Mouse (Mus musculus): ENCODE results near the gene Mefv.
"Not testable (repeated sequence)": the region's sequence is repeated elsewhere in the genome, so short reads cannot be mapped to it uniquely, and the experiment has no call there.

The Mefv gene

GRCm38 (mm10) chr16:3717980-3718379, at the start of gene Mefv:
Mefv (minus strand) TSS chr16:3718097.
- DNase-seq, result no peak

- DNase-seq, result no peak
Measured at GRCm38 (mm10) chr16:3748976-3749375, 31.1 kb upstream of the Mefv start.

- no peak for DNase-seq
Measured at GRCm38 (mm10) chr16:3745656-3746055, 27.8 kb upstream of the Mefv start.

- DNase-seq, result no peak
Measured at GRCm38 (mm10) chr16:3744186-3744700, 26.3 kb upstream of the Mefv start.

- DNase-seq, result peak; percentile 87 to 89
Measured at GRCm38 (mm10) chr16:3743503-3744185, 25.7 kb upstream of the Mefv start, which contains the start of gene Zfp263. Zfp263 (plus strand) TSS chr16:3744093.

GRCm38 (mm10) chr16:3742466-3742865, 24.6 kb upstream of the Mefv start:
- no peak for DNase-seq

- no peak for DNase-seq
Measured at GRCm38 (mm10) chr16:3733198-3733732, 15.4 kb upstream of the Mefv start.

GRCm38 (mm10) chr16:3732612-3733011, 14.7 kb upstream of the Mefv start:
- no peak for DNase-seq

- no peak for DNase-seq
Measured at GRCm38 (mm10) chr16:3727980-3728720, 10.3 kb upstream of the Mefv start.

- no peak for DNase-seq
Measured at GRCm38 (mm10) chr16:3723231-3723630, 5.3 kb upstream of the Mefv start.

- DNase-seq, result no peak
Measured at GRCm38 (mm10) chr16:3714731-3715130, 3.2 kb downstream of the Mefv start.

- DNase-seq, result no peak
Measured at GRCm38 (mm10) chr16:3706680-3707079, 11.2 kb downstream of the Mefv start.

- DNase-seq, result no peak
Measured at GRCm38 (mm10) chr16:3700893-3701292, 17.0 kb downstream of the Mefv start.

GRCm38 (mm10) chr16:3699281-3699680, 18.6 kb downstream of the Mefv start:
- no peak for DNase-seq

- not testable (repeated sequence) for DNase-seq
Measured at GRCm38 (mm10) chr16:3689608-3690007, 28.3 kb downstream of the Mefv start.

Data from thymus, postnatal 36 days (tissue).